Comparison of ENCODE assay signal across 9 mouse cellular contexts in genomic region chr2:37767080-37767547, GRCm38 (mm10). TPM values are rescaled to one million over a fixed set of nuclear protein-coding genes. Genes with fewer than 3 reads are reported as not detected.
A peak's percentile ranks its signal among the peaks of the same experiment; 100 is the strongest.
DNase-seq lines count a peak whose midpoint lies in the region; ATAC-seq and TF ChIP-seq lines count a peak whose summit lies in the region.
"Had no signal": no experiment of that assay in that cellular context is flagged by ENCODE, and none has a peak within 500 bp of the region (broad histone marks: within the 10 kb centered on the region; RNA-seq: fewer than 3 reads in every experiment).

No protein-coding gene starts in this region.

- peak; percentile 19; the same call in 1 of the 2 replicates for ATAC-seq in stomach, embryonic 14.5 days (ENCODE audit: insufficient number of reproducible peaks, insufficient read depth, low FRiP score, low read depth)
- ATAC-seq in stomach, postnatal 0 days (ENCODE audit: low FRiP score, low TSS enrichment): no peak
- ATAC-seq in embryonic facial prominence, embryonic 14.5 days (ENCODE audit: low read depth): peak; percentile 13
- ATAC-seq in hindbrain, embryonic 13.5 days (ENCODE audit: low FRiP score): no peak
- no peak for ATAC-seq in erythroid progenitor cell, adult 5-6 weeks (replicated peaks; ENCODE audit: low FRiP score, poor library complexity, severe bottlenecking)
- ATAC-seq in erythroblast, adult 5-6 weeks (replicated peaks; ENCODE audit: low FRiP score, poor library complexity, severe bottlenecking): no peak

- no peaks in the 10 kb centered on the region for H3K9me3 ChIP-seq in stomach, embryonic 14.5 days (ENCODE audit: control insufficient read depth, low read depth, low read length)
- no peaks in the 10 kb centered on the region for H3K9me3 ChIP-seq in stomach, postnatal 0 days (ENCODE audit: control insufficient read depth, low read length)
- H3K9me3 ChIP-seq in embryonic facial prominence, embryonic 14.5 days (ENCODE audit: control insufficient read depth, low read length): no peaks in the 10 kb centered on the region
- H3K9me3 ChIP-seq in hindbrain, embryonic 13.5 days: no peaks in the 10 kb centered on the region
- H3K9me3 ChIP-seq: liver, embryonic 15.5 days had no signal

- H3K9ac ChIP-seq in stomach, embryonic 14.5 days (replicated peaks; ENCODE audit: low read depth, low read length): no peak overlapping the region
- no peak overlapping the region for H3K9ac ChIP-seq in stomach, postnatal 0 days (ENCODE audit: low read length)
- H3K9ac ChIP-seq in embryonic facial prominence, embryonic 14.5 days (ENCODE audit: low read depth, low read length): no peak overlapping the region
- no peak overlapping the region; the same call in 1 of the 2 replicates for H3K9ac ChIP-seq in hindbrain, embryonic 13.5 days
- H3K9ac ChIP-seq: liver, embryonic 15.5 days had no signal

- TF ChIP-seq CTCF in stomach, postnatal 0 days (IDR thresholded peaks at IDR 0.05; ENCODE audit: low read depth): no peak

- intact Hi-C loops in left cerebral cortex, postnatal 14 days (cut with DNase I): loop anchor here (2.0 to 5.0 kb wide), 2 partner anchors 45 to 64 kb away; partner anchors contain the start of gene Strbp

- no peaks in the 10 kb centered on the region for H3K27me3 ChIP-seq in stomach, embryonic 14.5 days (ENCODE audit: control insufficient read depth, insufficient read depth, low read length)
- H3K27me3 ChIP-seq in stomach, postnatal 0 days (ENCODE audit: control insufficient read depth, insufficient read depth, low read length): no peaks in the 10 kb centered on the region
- no peaks in the 10 kb centered on the region for H3K27me3 ChIP-seq in embryonic facial prominence, embryonic 14.5 days (replicated peaks; ENCODE audit: control insufficient read depth, insufficient read depth, low read length)
- H3K27me3 ChIP-seq in hindbrain, embryonic 13.5 days: peaks cover 10% of the 10 kb centered on the region; the same call in 1 of the 2 replicates

- DNase-seq in stomach, postnatal 0 days (ENCODE audit: low spot score): no peak
- peak; percentile 79 for DNase-seq in embryonic facial prominence, embryonic 14.5 days (ENCODE audit: low spot score)
- DNase-seq in left cerebral cortex, postnatal 14 days (ENCODE audit: low spot score in 2 of 2): peak; percentile 72 to 77
- peak; percentile 78 for DNase-seq in right cerebral cortex, postnatal 25 days

- no peak for TF ChIP-seq EP300 in stomach, postnatal 0 days (optimal IDR thresholded peaks at IDR 0.05)

- 9% methylated on average over 9 of the region's 9 CpGs for WGBS in stomach, embryonic 14.5 days
- 11% methylated on average over 9 of the region's 9 CpGs for WGBS in stomach, postnatal 0 days
- 3% methylated on average over 9 of the region's 9 CpGs for WGBS in embryonic facial prominence, embryonic 14.5 days
- 3% methylated on average over 9 of the region's 9 CpGs for WGBS in hindbrain, embryonic 13.5 days

- peaks cover 17% of the 10 kb centered on the region for H3K4me1 ChIP-seq in stomach, embryonic 14.5 days (ENCODE audit: control insufficient read depth, insufficient read depth, low read length)
- H3K4me1 ChIP-seq in stomach, postnatal 0 days (replicated peaks; ENCODE audit: control insufficient read depth, insufficient read depth): no peaks in the 10 kb centered on the region; the same call in 1 of the 2 replicates
- peaks cover 50% of the 10 kb centered on the region for H3K4me1 ChIP-seq in embryonic facial prominence, embryonic 14.5 days (ENCODE audit: control insufficient read depth, insufficient read depth, low read length)
- peaks cover 52% of the 10 kb centered on the region for H3K4me1 ChIP-seq in hindbrain, embryonic 13.5 days (replicated peaks)

- H3K36me3 ChIP-seq in stomach, embryonic 14.5 days (ENCODE audit: control insufficient read depth, insufficient read depth, low read length): no peaks in the 10 kb centered on the region
- H3K36me3 ChIP-seq in stomach, postnatal 0 days (ENCODE audit: control insufficient read depth, insufficient read depth, low read length): no peaks in the 10 kb centered on the region
- no peaks in the 10 kb centered on the region for H3K36me3 ChIP-seq in embryonic facial prominence, embryonic 14.5 days (ENCODE audit: control insufficient read depth, insufficient read depth, low read length)
- H3K36me3 ChIP-seq in hindbrain, embryonic 13.5 days: no peaks in the 10 kb centered on the region
- H3K36me3 ChIP-seq: liver, embryonic 15.5 days had no signal

- no peak overlapping the region for H3K4me3 ChIP-seq in stomach, embryonic 14.5 days (ENCODE audit: low read depth, low read length)
- no peak overlapping the region for H3K4me3 ChIP-seq in stomach, postnatal 0 days (ENCODE audit: low read depth, low read length)
- no peak overlapping the region for H3K4me3 ChIP-seq in embryonic facial prominence, embryonic 14.5 days (ENCODE audit: low read depth, low read length)
- H3K4me3 ChIP-seq in hindbrain, embryonic 13.5 days: no peak overlapping the region
- H3K4me3 ChIP-seq: liver, embryonic 15.5 days had no signal

- no peak overlapping the region for H3K27ac ChIP-seq in stomach, embryonic 14.5 days (ENCODE audit: low read length)
- H3K27ac ChIP-seq in stomach, postnatal 0 days (replicated peaks): no peak overlapping the region
- peak overlapping the region; percentile 8; the same call in 1 of the 2 replicates for H3K27ac ChIP-seq in embryonic facial prominence, embryonic 14.5 days (replicated peaks; ENCODE audit: low read depth, low read length)
- no peak overlapping the region; the same call in 1 of the 2 replicates for H3K27ac ChIP-seq in hindbrain, embryonic 13.5 days
- H3K27ac ChIP-seq: liver, embryonic 15.5 days had no signal

- 0 out of 2 replicates have a peak overlapping the region, but pooled peaks have one; percentile 15 for H3K4me2 ChIP-seq in stomach, embryonic 14.5 days (replicated peaks; ENCODE audit: low read depth, low read length)
- no peak overlapping the region for H3K4me2 ChIP-seq in stomach, postnatal 0 days (replicated peaks; ENCODE audit: low read depth)
- no peak overlapping the region for H3K4me2 ChIP-seq in embryonic facial prominence, embryonic 14.5 days (ENCODE audit: low read depth, low read length)
- H3K4me2 ChIP-seq in hindbrain, embryonic 13.5 days: 0 out of 2 replicates have a peak overlapping the region, but pooled peaks have one; percentile 6
- H3K4me2 ChIP-seq: liver, embryonic 15.5 days had no signal

RNA-seq across cellular contexts. Expression of gene Crb2, which starts 8.9 kb away (rescaled TPM):
- polyA plus RNA-seq in stomach, embryonic 14.5 days (2014; fragmentation: Nextera tagmentation; extraction: Ambion mirVana): 2.4 and 2.5 TPM in 2 replicates
- 0.47 and 0.74 TPM in 2 replicates for polyA plus RNA-seq in stomach, postnatal 0 days (2015; fragmentation: Nextera tagmentation; extraction: Ambion mirVana)
- polyA plus RNA-seq in embryonic facial prominence, embryonic 14.5 days (2014; fragmentation: Nextera tagmentation; extraction: Ambion mirVana): 0.18 and 0.28 TPM in 2 replicates
- 6.8 and 7.5 TPM in 2 replicates for polyA plus RNA-seq in hindbrain, embryonic 13.5 days (2015; fragmentation: Nextera tagmentation; extraction: Ambion mirVana)
- total RNA-seq in left cerebral cortex, postnatal 14 days (2021): 1 to 10 TPM; 5.2 to 5.6 TPM
- total RNA-seq in erythroid progenitor cell, adult 5-6 weeks (2015; ENCODE audit: low replicate concordance): not detected in 2 replicates
- total RNA-seq in erythroid progenitor cell, adult 5-6 weeks (2017; ENCODE audit: low replicate concordance): not detected in 2 replicates
- total RNA-seq in erythroblast, adult 5-6 weeks (2015; ENCODE audit: low replicate concordance): not detected in 2 replicates
- total RNA-seq in erythroblast, adult 5-6 weeks (2017; ENCODE audit: low replicate concordance): not detected in 2 replicates

Comparison
In these comparisons a context has a peak if more than half of its experiments do, and no peak if none do; other contexts are left out.
1. ATAC-seq: peak in stomach, embryonic 14.5 days (single experiment) and embryonic facial prominence, embryonic 14.5 days (single experiment); none in stomach, postnatal 0 days (single experiment), hindbrain, embryonic 13.5 days (single experiment), erythroid progenitor cell, adult 5-6 weeks (single experiment) and erythroblast, adult 5-6 weeks (single experiment).
2. H3K4me2 ChIP-seq: peak in stomach, embryonic 14.5 days (single experiment) and hindbrain, embryonic 13.5 days (single experiment); none in stomach, postnatal 0 days (single experiment) and embryonic facial prominence, embryonic 14.5 days (single experiment).